Mouse (Mus musculus): ENCODE measurements around the gene Chrna4. TPM values are rescaled to one million over a fixed set of nuclear protein-coding genes. Genes with fewer than 3 reads are reported as not detected.

The Chrna4 gene
- polyA plus RNA-seq (2012; ENCODE audit: low replicate concordance), result not detected in 2 replicates

DNA sequence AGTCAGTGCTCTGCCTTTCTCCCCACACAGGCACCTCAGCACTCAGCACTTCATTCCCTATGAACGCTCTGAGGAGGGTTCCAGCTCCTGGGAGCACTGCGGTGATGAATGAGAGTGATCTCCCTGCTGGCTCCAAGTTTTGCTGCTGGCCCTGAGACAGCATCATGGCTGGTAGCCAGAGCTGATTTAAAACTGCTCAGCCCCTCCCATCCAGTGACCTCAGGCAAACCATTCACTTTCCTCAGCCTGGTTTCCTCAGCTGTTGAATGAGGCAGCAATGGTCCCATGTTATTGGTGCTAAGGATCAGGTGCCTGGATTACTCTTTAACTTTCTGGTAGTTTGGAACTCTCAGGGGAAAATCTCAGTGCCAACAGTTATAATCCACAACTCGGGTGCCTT is at the start of gene Chrna4:
TSS of gene Chrna4 (minus strand) at position 110 of the 400 bp plus-strand sequence.

DNA sequence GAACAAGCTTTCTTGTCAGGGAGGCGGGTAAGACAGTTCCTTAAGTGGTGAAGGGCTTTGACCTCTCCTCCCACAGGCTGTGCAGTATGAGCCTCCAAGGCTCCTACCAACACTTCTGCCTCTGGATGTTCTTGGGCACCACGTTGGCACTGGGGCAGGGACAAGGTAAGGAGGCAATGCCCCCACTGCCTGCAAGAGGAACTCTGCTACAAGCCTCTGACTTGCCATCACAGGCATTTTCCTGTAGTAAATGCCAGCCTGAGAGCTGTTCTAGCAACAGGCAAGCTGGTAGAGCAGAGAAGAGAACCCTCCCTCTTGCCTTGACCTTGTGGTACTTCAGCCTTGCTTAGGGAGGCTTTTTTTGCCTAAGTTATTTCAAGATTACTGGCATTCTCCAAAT is 56.9 kb downstream of the Chrna4 start, which contains the start of gene Col20a1:
TSS of gene Col20a1 (plus strand) at position 87 of the 400 bp plus-strand sequence.

Other genes starting within 250 kb of the Chrna4 start
- 41.1 and 51.6 TPM in 2 replicates for gene Ythdf1, start 122.6 kb downstream of the Chrna4 start, polyA plus RNA-seq (2012; ENCODE audit: low replicate concordance)
- gene Birc7, start 114.5 kb downstream of the Chrna4 start, polyA plus RNA-seq (2012; ENCODE audit: low replicate concordance), result not detected in 2 replicates
- not detected in 2 replicates for gene Nkain4, start 88.8 kb downstream of the Chrna4 start, polyA plus RNA-seq (2012; ENCODE audit: low replicate concordance)
- gene Arfgap1, start 76.3 kb downstream of the Chrna4 start, polyA plus RNA-seq (2012; ENCODE audit: low replicate concordance), result 23.5 and 47.7 TPM in 2 replicates
- 7.5 and 24.6 TPM in 2 replicates for gene Col20a1, start 57.0 kb downstream of the Chrna4 start, polyA plus RNA-seq (2012; ENCODE audit: low replicate concordance)
- not detected in 2 replicates for gene Kcnq2, start 91.8 kb upstream of the Chrna4 start, polyA plus RNA-seq (2012; ENCODE audit: low replicate concordance)
- gene Eef1a2, start 113.5 kb upstream of the Chrna4 start, polyA plus RNA-seq (2012; ENCODE audit: low replicate concordance), result not detected in 2 replicates
- gene Ppdpf, start 143.7 kb upstream of the Chrna4 start, polyA plus RNA-seq (2012; ENCODE audit: low replicate concordance), result 459 and 1,010 TPM in 2 replicates
- 0.06 and 0.08 TPM in 2 replicates for gene Ptk6, start 159.2 kb upstream of the Chrna4 start, polyA plus RNA-seq (2012; ENCODE audit: low replicate concordance)
- gene Srms, start 169.6 kb upstream of the Chrna4 start, polyA plus RNA-seq (2012; ENCODE audit: low replicate concordance), result 0.58 and 2.5 TPM in 2 replicates
- 1.9 and 3.0 TPM in 2 replicates for gene Fndc11, start 176.5 kb upstream of the Chrna4 start, polyA plus RNA-seq (2012; ENCODE audit: low replicate concordance)
- 66.7 and 97.7 TPM in 2 replicates for gene Helz2, start 198.5 kb upstream of the Chrna4 start, polyA plus RNA-seq (2012; ENCODE audit: low replicate concordance)
- 26.1 and 30.2 TPM in 2 replicates for gene Gmeb2, start 244.5 kb upstream of the Chrna4 start, polyA plus RNA-seq (2012; ENCODE audit: low replicate concordance)

All from hematopoietic multipotent progenitor cell, adult 10-12 weeks (in vitro differentiated cells).